Mouse (Mus musculus): ENCODE data around the gene Mpdu1. TPM values are rescaled to one million over a fixed set of nuclear protein-coding genes. Genes with fewer than 3 reads are reported as not detected.

The Mpdu1 gene
- polyA plus RNA-seq (2014; fragmentation: Nextera tagmentation; extraction: Ambion mirVana): 31.2 and 34.5 TPM in 2 replicates

DNA sequence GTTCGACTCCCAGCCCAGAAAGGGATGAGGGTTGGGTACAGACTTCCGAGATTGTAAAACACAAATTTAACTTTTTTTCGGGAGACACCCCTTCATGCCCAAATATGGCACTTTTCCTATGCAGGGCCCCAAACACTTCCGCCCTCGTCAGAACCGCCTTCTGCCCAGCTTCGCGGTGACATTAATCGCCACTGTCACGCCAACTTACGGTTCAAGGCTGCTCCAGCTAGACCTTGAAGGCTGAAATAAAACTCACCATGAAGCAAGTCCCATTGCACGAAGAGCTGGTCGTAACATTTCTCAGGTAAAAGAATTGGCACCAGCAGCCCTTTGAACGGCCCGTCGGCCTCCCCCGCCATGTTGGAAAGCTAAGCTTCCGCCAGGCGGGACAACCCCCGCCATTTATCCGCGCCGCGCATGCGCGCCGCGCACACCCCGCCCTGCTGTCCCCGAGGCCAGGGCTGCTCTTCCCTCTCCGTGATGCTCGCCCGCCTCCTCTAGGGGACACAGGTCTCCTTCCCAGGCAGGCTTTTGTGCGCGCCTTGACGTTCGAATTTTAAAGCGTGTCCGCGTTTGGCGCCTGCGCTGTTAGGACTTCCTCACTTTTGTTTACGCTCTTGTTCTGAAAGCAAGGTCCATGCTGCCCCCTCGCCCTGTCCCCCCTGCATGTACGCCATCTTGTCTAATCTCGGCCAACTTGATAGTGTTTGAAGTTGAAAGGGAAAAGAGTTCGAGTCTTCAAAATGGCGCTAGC is at the start of gene Mpdu1:
TSS of gene Mpdu1 (minus strand) at position 430 of the 754 bp plus-strand sequence.
- Histone ChIP-seq H3K4me2 (peak within 1 kb of the TSS; percentile 55), H3K9ac (ENCODE audit: low read length) (peak within 1 kb of the TSS; percentile 70), H3K9me3 (ENCODE audit: control insufficient read depth, low read length) (no peaks in the 10 kb centered on the region), H3K4me3 (ENCODE audit: low read depth, low read length) (peak within 1 kb of the TSS; percentile 50), H3K27ac (ENCODE audit: low read depth, low read length) (peak within 1 kb of the TSS; percentile 94), H3K36me3 (ENCODE audit: control insufficient read depth, insufficient read depth, low read length) (peaks cover 32% of the 10 kb centered on the region), H3K27me3 (ENCODE audit: control insufficient read depth, insufficient read depth, low read length) (no peaks in the 10 kb centered on the region), H3K4me1 (ENCODE audit: control insufficient read depth, insufficient read depth, low read length) (peaks cover 9% of the 10 kb centered on the region)
- ATAC-seq (ENCODE audit: low FRiP score) (peak; percentile 95), DNase-seq (ENCODE audit: low spot score, missing footprints) (peak; percentile 99)
- under 1% methylated on average over 48 of the region's 48 CpGs for WGBS

DNA sequence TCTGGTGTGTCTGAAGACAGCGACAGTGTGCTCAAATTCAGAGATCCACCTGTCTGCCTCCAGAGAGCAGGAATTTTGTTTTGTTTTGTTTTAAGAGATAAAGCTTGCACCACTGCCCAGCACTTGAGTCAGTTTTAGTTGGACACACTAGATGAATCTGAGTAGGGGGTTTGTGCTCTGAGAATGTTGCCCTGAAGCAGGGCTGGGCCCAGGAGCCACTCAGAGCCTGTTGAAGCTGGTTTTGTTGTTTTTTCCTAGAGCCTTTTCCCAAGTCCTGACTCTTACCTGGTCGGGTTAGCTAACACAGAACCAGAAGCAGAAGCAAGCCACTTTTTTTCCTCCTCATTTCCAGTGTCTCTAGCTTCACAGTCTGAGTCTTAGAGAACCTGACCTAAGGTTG is 48.6 kb upstream of the Mpdu1 start:
- no peak overlapping the region for H3K4me2 ChIP-seq
- no peaks in the 10 kb centered on the region for H3K27me3 ChIP-seq (ENCODE audit: control insufficient read depth, insufficient read depth, low read length)
- H3K4me3 ChIP-seq (ENCODE audit: low read depth, low read length): no peak overlapping the region
- no peaks in the 10 kb centered on the region for H3K36me3 ChIP-seq (ENCODE audit: control insufficient read depth, insufficient read depth, low read length)
- DNase-seq (ENCODE audit: low spot score, missing footprints): peak; percentile 81
- no peak overlapping the region for H3K9ac ChIP-seq (ENCODE audit: low read length)
- ATAC-seq (ENCODE audit: low FRiP score): no peak
- 79% methylated on average over 2 of the region's 2 CpGs for WGBS
- no peaks in the 10 kb centered on the region for H3K4me1 ChIP-seq (ENCODE audit: control insufficient read depth, insufficient read depth, low read length)
- H3K9me3 ChIP-seq (ENCODE audit: control insufficient read depth, low read length): no peaks in the 10 kb centered on the region
- no peak overlapping the region for H3K27ac ChIP-seq (ENCODE audit: low read depth, low read length)

DNA sequence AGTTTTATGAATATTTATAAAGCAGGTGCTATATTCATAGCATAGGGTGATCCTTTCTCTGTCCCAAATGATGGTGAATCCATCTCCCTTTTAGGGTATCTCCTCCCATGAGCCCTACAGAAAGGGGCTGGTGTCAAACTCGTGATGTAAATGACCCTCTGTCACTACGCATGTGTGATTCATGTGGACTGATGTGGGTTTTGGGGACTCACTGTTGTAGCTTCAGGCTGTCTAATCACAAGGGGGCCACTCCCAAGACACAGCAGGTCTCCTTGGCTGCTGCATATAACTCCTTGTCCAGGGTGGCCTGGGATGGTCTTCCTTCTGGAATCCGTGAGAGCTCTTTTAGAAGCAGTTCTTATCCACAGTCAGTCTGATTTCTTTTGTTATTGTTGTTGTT is 48.0 kb upstream of the Mpdu1 start:
- Histone ChIP-seq H3K4me1 (ENCODE audit: control insufficient read depth, insufficient read depth, low read length) (no peaks in the 10 kb centered on the region), H3K27ac (ENCODE audit: low read depth, low read length) (no peak overlapping the region), H3K27me3 (ENCODE audit: control insufficient read depth, insufficient read depth, low read length) (no peaks in the 10 kb centered on the region), H3K9me3 (ENCODE audit: control insufficient read depth, low read length) (no peaks in the 10 kb centered on the region), H3K4me2 (no peak overlapping the region), H3K9ac (ENCODE audit: low read length) (no peak overlapping the region), H3K4me3 (ENCODE audit: low read depth, low read length) (no peak overlapping the region), H3K36me3 (ENCODE audit: control insufficient read depth, insufficient read depth, low read length) (no peaks in the 10 kb centered on the region)
- peak; percentile 66 for DNase-seq (ENCODE audit: low spot score, missing footprints)
- ATAC-seq (ENCODE audit: low FRiP score): no peak
- 71% methylated on average over 3 of the region's 3 CpGs for WGBS

DNA sequence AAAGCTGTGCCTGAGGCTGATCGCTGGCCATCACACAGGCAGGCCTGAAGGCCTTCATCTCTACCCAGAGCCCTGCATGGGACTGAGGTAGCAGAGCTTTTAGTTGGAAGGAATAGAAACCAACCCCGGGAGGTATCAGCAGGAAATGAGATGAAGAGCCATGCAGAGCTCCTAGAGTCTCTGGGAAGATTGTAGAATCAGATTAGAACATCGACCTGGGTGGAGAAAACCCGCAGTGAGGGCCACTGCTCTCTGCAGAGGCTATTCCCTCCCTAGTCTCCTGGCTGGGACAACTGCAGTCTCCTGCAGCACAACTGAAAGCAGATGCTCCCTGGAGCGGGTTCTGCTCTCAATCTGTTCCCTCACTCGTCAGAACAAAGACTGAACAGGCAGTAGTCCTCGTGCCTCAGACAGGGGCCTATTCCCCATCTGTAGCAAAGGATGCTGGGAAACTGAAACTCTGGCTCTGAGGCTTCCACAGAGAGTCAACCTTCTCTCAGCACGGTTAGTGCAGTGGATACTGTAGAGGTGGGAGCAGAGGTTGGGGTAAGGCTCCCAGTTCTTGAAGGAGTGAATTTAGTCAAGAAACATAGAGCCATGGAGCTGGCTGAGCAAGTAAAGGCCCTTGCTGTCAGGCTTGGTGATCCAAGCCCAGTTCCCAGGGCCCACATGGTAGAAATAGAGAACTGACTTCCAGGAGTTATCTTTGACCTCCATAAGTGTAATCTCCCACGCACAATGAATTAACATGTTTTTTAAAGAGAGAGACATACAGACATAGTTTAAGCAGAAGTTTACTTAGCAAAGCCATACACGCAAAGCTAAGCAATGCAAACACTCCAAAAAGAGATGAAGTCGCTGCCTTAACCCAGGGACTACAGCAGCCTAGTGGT is 47.4 kb upstream of the Mpdu1 start:
- Histone ChIP-seq H3K36me3 (ENCODE audit: control insufficient read depth, insufficient read depth, low read length) (no peaks in the 10 kb centered on the region), H3K4me2 (no peak overlapping the region), H3K9me3 (ENCODE audit: control insufficient read depth, low read length) (no peaks in the 10 kb centered on the region), H3K27ac (ENCODE audit: low read depth, low read length) (no peak overlapping the region), H3K4me3 (ENCODE audit: low read depth, low read length) (no peak overlapping the region), H3K27me3 (ENCODE audit: control insufficient read depth, insufficient read depth, low read length) (no peaks in the 10 kb centered on the region), H3K4me1 (ENCODE audit: control insufficient read depth, insufficient read depth, low read length) (no peaks in the 10 kb centered on the region), H3K9ac (ENCODE audit: low read length) (no peak overlapping the region)
- 58% methylated on average over 11 of the region's 11 CpGs for WGBS
- ATAC-seq (ENCODE audit: low FRiP score): no peak
- peak; percentile 82 for DNase-seq (ENCODE audit: low spot score, missing footprints)

DNA sequence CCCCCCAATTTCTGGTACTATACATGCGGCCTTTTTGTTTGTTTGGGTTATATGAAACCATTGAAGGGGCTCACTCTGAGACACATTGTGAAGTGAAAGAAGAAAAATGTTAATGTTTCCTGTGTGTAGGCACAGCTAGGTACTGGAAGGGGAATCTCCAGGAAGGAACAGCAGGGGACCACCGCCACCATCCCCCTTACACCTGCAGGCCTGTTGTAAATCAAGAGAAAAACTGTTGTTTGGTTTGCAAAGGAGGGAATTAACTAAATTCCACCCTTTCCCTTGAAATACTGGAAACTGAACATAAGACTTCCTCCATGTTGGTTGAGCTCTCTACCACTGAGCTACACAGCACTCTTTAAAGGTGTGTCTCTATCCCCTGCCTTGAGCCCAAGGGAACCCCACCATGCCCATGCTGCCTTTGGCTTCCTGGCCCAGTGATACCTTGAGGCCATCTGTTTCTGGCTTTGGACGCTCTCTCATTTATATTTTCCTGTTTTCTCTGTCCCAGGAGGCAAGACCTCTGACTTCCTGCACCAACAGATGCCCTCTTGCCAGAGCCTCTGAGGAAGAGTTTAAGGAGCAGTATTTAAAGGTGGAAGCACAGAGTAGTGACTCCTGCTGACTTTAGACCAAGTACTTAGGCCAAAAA is 46.3 kb upstream of the Mpdu1 start:
- WGBS: 80% methylated on average over 3 of the region's 3 CpGs
- no peak overlapping the region for H3K9ac ChIP-seq (ENCODE audit: low read length)
- no peaks in the 10 kb centered on the region for H3K9me3 ChIP-seq (ENCODE audit: control insufficient read depth, low read length)
- H3K27ac ChIP-seq (ENCODE audit: low read depth, low read length): no peak overlapping the region
- no peaks in the 10 kb centered on the region for H3K27me3 ChIP-seq (ENCODE audit: control insufficient read depth, insufficient read depth, low read length)
- no peak overlapping the region for H3K4me3 ChIP-seq (ENCODE audit: low read depth, low read length)
- DNase-seq (ENCODE audit: low spot score, missing footprints) (peak; percentile 76), ATAC-seq (ENCODE audit: low FRiP score) (no peak)
- H3K4me2 ChIP-seq: no peak overlapping the region
- no peaks in the 10 kb centered on the region for H3K36me3 ChIP-seq (ENCODE audit: control insufficient read depth, insufficient read depth, low read length)
- H3K4me1 ChIP-seq (ENCODE audit: control insufficient read depth, insufficient read depth, low read length): no peaks in the 10 kb centered on the region

DNA sequence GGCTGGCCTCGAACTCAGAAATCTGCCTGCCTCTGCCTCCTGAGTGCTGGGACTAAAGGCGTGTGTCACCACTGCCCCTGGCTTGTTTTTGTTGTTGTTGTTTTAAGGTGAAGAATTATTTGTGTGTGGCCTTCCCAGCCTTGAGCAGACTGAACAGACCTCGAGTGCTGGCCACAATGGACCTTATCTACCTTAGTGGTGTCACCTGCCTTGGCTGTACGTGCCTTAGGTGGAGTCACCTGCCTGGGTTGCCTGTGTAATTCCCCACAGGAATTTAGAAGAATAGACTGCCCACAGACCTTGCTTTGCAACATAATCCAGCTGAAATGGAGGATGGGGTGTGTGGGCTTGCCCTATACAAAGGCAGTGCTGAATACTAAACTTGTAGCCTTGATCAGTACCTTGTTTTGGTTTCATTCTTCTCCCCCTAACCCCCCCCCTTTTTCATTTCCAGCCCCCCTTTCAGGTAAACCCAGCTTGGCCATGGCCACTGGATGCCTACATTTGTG is 45.5 kb upstream of the Mpdu1 start:
- no peak overlapping the region for H3K9ac ChIP-seq (ENCODE audit: low read length)
- no peak overlapping the region for H3K27ac ChIP-seq (ENCODE audit: low read depth, low read length)
- no peak overlapping the region for H3K4me3 ChIP-seq (ENCODE audit: low read depth, low read length)
- no peaks in the 10 kb centered on the region for H3K4me1 ChIP-seq (ENCODE audit: control insufficient read depth, insufficient read depth, low read length)
- DNase-seq (ENCODE audit: low spot score, missing footprints): peak; percentile 33
- ATAC-seq (ENCODE audit: low FRiP score): no peak
- H3K9me3 ChIP-seq (ENCODE audit: control insufficient read depth, low read length): no peaks in the 10 kb centered on the region
- no peaks in the 10 kb centered on the region for H3K36me3 ChIP-seq (ENCODE audit: control insufficient read depth, insufficient read depth, low read length)
- no peak overlapping the region for H3K4me2 ChIP-seq
- H3K27me3 ChIP-seq (ENCODE audit: control insufficient read depth, insufficient read depth, low read length): no peaks in the 10 kb centered on the region
- 87% methylated on average over 4 of the region's 4 CpGs for WGBS

DNA sequence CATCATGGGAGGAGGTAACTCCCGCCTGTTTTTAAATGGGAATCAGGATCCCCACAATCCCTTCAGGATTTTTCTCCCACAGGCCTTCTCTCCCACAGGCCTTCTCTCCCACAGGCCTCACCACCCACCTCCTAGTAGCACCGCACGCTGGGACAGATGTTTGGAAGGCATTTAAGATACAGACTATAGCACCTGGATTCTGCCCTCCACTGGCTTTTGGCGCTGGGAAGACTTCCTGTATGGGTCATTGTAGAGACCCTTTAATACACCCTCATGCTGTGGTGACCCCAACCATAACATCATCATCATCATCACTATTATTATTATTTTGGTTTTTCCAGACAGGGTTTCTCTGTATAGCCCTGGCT is 45.0 kb upstream of the Mpdu1 start:
- no peak overlapping the region for H3K9ac ChIP-seq (ENCODE audit: low read length)
- H3K9me3 ChIP-seq (ENCODE audit: control insufficient read depth, low read length): no peaks in the 10 kb centered on the region
- H3K36me3 ChIP-seq (ENCODE audit: control insufficient read depth, insufficient read depth, low read length): no peaks in the 10 kb centered on the region
- no peaks in the 10 kb centered on the region for H3K4me1 ChIP-seq (ENCODE audit: control insufficient read depth, insufficient read depth, low read length)
- H3K4me2 ChIP-seq: no peak overlapping the region
- H3K27ac ChIP-seq (ENCODE audit: low read depth, low read length): no peak overlapping the region
- WGBS: 90% methylated on average over 4 of the region's 4 CpGs
- DNase-seq (ENCODE audit: low spot score, missing footprints): peak; percentile 76
- H3K4me3 ChIP-seq (ENCODE audit: low read depth, low read length): no peak overlapping the region
- H3K27me3 ChIP-seq (ENCODE audit: control insufficient read depth, insufficient read depth, low read length): no peaks in the 10 kb centered on the region
- ATAC-seq (ENCODE audit: low FRiP score): no peak

DNA sequence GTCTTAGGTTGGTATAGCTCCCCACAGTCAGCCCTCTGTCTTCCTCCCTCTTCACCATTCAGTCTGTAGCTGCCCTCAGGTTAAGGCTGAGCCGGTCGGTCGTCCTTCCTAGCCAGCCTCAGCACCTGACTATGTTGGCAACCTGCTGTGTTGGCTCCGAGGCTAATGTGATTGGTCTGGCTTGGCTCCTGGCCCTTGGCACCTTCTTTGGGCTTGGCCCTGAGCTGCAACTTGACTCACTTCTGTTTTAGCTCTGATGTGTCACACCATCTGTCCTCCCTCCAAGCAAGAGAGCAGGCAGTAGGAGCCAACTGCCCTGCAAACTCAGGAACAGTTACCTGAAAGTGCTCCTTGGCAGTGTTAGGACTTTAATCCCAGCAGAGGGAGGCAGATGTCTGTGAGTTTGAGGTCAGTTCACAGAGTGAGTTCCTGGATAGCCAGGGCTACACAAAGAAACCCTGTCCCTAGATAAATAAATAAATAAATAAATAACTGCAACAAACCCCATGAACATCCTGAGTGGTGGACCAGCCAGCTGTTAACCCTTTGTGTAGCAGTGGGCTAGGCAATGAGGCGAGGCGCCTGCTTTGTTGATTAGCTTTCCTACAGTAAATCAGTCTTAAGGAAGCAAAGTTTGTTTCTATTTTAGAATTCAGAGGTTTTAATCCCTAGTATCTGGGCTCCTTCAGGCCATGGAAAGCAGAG is 44.5 kb upstream of the Mpdu1 start:
- DNase-seq (ENCODE audit: low spot score, missing footprints) (peak; percentile 86), ATAC-seq (ENCODE audit: low FRiP score) (no peak)
- H3K27me3 ChIP-seq (ENCODE audit: control insufficient read depth, insufficient read depth, low read length): no peaks in the 10 kb centered on the region
- no peaks in the 10 kb centered on the region for H3K9me3 ChIP-seq (ENCODE audit: control insufficient read depth, low read length)
- no peaks in the 10 kb centered on the region for H3K36me3 ChIP-seq (ENCODE audit: control insufficient read depth, insufficient read depth, low read length)
- WGBS: 50% methylated on average over 6 of the region's 6 CpGs
- no peak overlapping the region for H3K4me2 ChIP-seq
- no peak overlapping the region for H3K27ac ChIP-seq (ENCODE audit: low read depth, low read length)
- H3K9ac ChIP-seq (ENCODE audit: low read length): no peak overlapping the region
- H3K4me3 ChIP-seq (ENCODE audit: low read depth, low read length): no peak overlapping the region
- H3K4me1 ChIP-seq (ENCODE audit: control insufficient read depth, insufficient read depth, low read length): no peaks in the 10 kb centered on the region

Measured in midbrain, embryonic 11.5 days (tissue).